Mouse (Mus musculus) liver, embryonic 13.5 days (tissue): ENCODE data around the gene Hoxd9. TPM values are rescaled to one million over a fixed set of nuclear protein-coding genes. Genes with fewer than 3 reads are reported as not detected.
A peak's percentile ranks its signal among the peaks of the same experiment; 100 is the strongest.

Experiments used
- ATAC-seq: fragments of 200-750 bp; cut with Nextera tagmentation; 2 replicates; pipeline ENCODE4 v1.8.0; 2017; ENCODE audit warnings: low read depth, mild to moderate bottlenecking, moderate number of reproducible peaks, moderate library complexity
- DNase-seq: peaks from one replicate; pipeline ENCODE4 v3.0.0; 2022
- H3K27ac ChIP-seq: fragments of 300-500 bp; sonication (generic); 2 replicates; pipeline ENCODE4 v1.5.1; 2015; ENCODE audit warnings: moderate library complexity, mild to moderate bottlenecking, inconsistent platforms
- H3K27me3 ChIP-seq: fragments of 300-500 bp; sonication (generic); 2 replicates; pipeline ENCODE4 v1.6.1; 2015; ENCODE audit warnings: mild to moderate bottlenecking, inconsistent platforms
- H3K36me3 ChIP-seq: fragments of 300-500 bp; sonication (generic); 2 replicates; pipeline ENCODE4 v1.6.1; 2015; ENCODE audit warnings: mild to moderate bottlenecking, inconsistent platforms
- H3K4me1 ChIP-seq: fragments of 300-500 bp; sonication (generic); replicated peaks from 2 replicates; pipeline ENCODE4 v1.6.1; 2015; ENCODE audit warnings: inconsistent platforms
- H3K4me2 ChIP-seq: fragments of 300-500 bp; sonication (generic); 2 replicates; pipeline ENCODE4 v1.6.1; 2015; ENCODE audit warnings: inconsistent platforms, mild to moderate bottlenecking, moderate library complexity
- H3K4me3 ChIP-seq: fragments of 300-500 bp; sonication (generic); replicated peaks from 2 replicates; pipeline ENCODE4 v1.5.1; 2015; ENCODE audit warnings: mild to moderate bottlenecking, inconsistent platforms
- H3K9ac ChIP-seq: fragments of 300-500 bp; sonication (generic); 2 replicates; pipeline ENCODE4 v1.6.1; 2015; ENCODE audit warnings: mild to moderate bottlenecking, inconsistent platforms
- H3K9me3 ChIP-seq: fragments of 300-500 bp; sonication (generic); replicated peaks from 2 replicates; pipeline ENCODE4 v1.6.1; 2016; ENCODE audit warnings: inconsistent platforms
- whole genome bisulfite sequencing: fragments of 180-500 bp; shearing (Covaris S2); methylation state at CpG from one replicate; pipeline ENCODE4 v1.1.7; 2015; ENCODE audit not compliant: insufficient replicate concordance; 5-methylcytosine and 5-hydroxymethylcytosine counted together
- polyA plus RNA-seq: library from polyadenylated mRNA; unstranded; fragments of >200 nt; fragmentation: Nextera tagmentation; extraction: Ambion mirVana; gene quantifications from 2 replicates; pipeline ENCODE4 v1.2.1, GENCODE M21; 2015

Hoxd9 gene
- polyA plus RNA-seq, 1 experiment from 2014 or later = not detected

DNA sequence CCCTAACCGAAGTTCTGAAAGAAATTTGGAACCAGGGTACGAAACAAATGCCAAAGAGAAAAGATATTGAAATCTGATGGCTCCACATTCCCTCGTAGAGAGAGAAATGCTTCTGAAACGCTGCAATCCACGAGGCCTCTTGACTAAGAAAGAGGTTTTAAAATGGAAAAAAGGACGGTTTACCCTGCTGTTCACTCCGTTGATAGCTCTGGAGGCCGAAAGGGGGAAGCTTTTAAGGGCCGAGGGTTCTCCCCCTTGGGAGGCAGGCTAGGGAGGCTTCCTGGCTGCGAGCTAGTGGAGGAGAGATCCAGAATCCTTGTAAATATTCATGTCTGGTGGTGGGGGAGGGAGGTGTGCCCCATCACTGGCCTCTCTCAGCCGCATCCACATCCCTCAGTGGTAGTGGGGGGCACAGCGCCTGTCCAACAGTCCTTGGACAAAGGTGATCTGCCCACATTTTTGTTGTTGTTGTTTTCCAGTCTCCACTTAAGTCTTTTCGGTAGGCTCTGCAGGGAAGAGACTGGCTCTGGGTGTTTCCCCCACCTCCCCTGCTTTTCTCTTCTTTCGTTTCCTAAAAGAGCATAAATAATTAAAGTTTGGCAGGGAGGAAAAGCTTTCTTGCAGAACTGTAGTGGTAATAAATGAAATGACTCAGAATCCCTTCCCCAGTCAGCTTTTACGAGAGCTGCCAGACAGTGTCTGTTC, 18.5 kb upstream of the Hoxd9 start, which contains the start of gene Hoxd11:
Gene Hoxd11, plus strand, starts transcription at position 667 of the 705 bp plus-strand sequence.
- H3K4me2 ChIP-seq = no peak within 1 kb of the TSS
- H3K27ac ChIP-seq = no peak within 1 kb of the TSS
- DNase-seq (no peak), ATAC-seq (no peak)
- H3K4me3 ChIP-seq = no peak within 1 kb of the TSS
- H3K27me3 ChIP-seq = peaks cover 100% of the 10 kb centered on the region
- no peaks in the 10 kb centered on the region for H3K36me3 ChIP-seq
- 0 out of 2 replicates have a peak, but pooled peaks cover 7% of the 10 kb centered on the region for H3K4me1 ChIP-seq
- 3% methylated on average over 15 of the region's 15 CpGs for WGBS
- no peaks in the 10 kb centered on the region for H3K9me3 ChIP-seq
- H3K9ac ChIP-seq = no peak within 1 kb of the TSS

DNA sequence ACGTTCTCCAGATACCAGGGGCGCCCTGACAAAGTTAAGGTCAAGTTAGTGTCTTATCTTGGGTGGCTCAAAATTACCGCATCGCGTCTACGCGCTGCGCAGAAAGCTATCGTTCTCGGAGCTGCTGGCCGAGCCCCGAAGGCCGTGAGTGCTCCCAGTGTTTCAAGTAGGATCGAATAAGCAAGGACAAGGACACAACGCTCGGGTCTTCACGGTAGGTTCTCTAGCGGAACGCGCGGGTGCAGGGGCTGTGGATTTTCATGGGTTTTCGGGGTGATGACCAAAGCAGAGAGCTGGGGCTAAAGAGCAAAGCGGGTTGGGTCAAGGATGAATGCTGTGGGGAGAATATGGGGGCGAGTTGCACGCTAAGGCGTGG, 17.9 kb upstream of the Hoxd9 start:
- no peak overlapping the region for H3K4me2 ChIP-seq
- WGBS = 2% methylated on average over 26 of the region's 26 CpGs
- ATAC-seq (no peak), DNase-seq (no peak)
- 0 out of 2 replicates have a peak, but pooled peaks cover 7% of the 10 kb centered on the region for H3K4me1 ChIP-seq
- H3K9ac ChIP-seq = no peak overlapping the region
- no peak overlapping the region for H3K4me3 ChIP-seq
- no peaks in the 10 kb centered on the region for H3K9me3 ChIP-seq
- H3K36me3 ChIP-seq = no peaks in the 10 kb centered on the region
- peaks cover 100% of the 10 kb centered on the region for H3K27me3 ChIP-seq
- H3K27ac ChIP-seq = no peak overlapping the region

DNA sequence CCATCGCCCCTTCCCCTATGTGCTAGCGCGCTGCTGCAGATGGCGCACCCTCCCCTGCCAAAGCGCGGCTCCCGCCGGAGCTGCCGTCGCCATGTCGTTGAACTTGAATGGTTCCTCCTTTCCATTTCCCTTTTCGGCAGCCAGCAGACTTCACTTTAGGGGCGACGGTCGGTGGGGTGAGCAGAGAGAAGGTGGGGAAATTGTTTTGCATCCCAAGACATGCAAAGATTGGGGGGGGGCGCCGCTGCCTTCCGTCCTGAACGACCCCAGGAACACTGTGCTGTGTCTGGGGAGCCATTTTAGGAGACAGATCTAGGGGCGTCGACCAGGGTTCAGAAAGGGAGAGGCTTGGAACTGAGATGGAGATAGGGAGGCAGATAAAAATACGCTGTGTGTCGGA, 17.5 kb upstream of the Hoxd9 start:
- no peak overlapping the region for H3K4me2 ChIP-seq
- peaks cover 100% of the 10 kb centered on the region for H3K27me3 ChIP-seq
- no peaks in the 10 kb centered on the region for H3K9me3 ChIP-seq
- H3K4me3 ChIP-seq = no peak overlapping the region
- ATAC-seq (no peak), DNase-seq (no peak)
- WGBS = 3% methylated on average over 23 of the region's 23 CpGs
- H3K4me1 ChIP-seq = 0 out of 2 replicates have a peak, but pooled peaks cover 7% of the 10 kb centered on the region
- H3K36me3 ChIP-seq = no peaks in the 10 kb centered on the region
- H3K9ac ChIP-seq = no peak overlapping the region
- H3K27ac ChIP-seq = no peak overlapping the region

DNA sequence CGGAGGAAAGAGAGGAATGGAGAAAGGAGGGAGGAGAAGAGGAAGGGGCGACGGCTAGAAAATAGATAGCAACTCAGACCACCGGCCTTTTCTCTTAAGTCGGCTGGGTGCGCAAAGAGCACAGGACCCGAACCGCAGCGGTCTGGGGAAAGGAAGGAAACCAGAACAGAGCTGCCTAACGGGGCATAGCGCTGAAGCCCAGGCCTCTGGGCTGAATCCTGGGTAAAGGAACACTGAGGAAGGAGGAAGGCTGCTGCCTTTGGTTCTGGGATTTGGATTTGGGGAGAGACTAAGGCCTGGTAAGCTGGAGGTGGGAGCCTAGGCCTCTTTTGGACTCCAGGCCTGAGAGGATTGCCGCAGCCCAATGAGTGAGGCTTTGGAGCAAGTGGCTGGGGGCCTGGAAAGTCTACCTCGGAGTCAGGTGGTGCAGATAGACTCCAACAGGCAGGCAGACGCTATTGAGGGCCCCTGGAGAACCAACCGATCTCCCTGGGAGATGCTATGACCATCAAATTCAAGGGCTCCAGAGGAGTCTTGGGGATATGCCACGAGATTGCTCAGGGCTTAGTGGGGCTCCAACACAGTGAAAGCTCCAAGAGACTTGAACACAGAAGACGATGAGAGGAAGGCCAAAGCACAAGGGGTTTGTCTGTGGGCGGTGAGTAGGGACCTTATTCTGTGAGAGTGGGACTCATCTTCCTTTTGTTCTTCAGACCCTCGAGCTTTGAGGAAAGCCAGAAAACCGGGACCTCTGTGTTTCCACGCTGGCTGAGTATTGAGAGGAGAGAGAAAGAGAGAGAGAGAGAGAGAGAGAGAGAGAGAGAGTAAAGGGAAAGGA, 16.7 kb upstream of the Hoxd9 start:
- H3K4me1 ChIP-seq = 0 out of 2 replicates have a peak, but pooled peaks cover 7% of the 10 kb centered on the region
- H3K4me3 ChIP-seq = no peak overlapping the region
- no peak for ATAC-seq
- H3K9me3 ChIP-seq = no peaks in the 10 kb centered on the region
- no peak for DNase-seq
- no peaks in the 10 kb centered on the region for H3K36me3 ChIP-seq
- no peak overlapping the region for H3K9ac ChIP-seq
- no peak overlapping the region for H3K27ac ChIP-seq
- no peak overlapping the region for H3K4me2 ChIP-seq
- 2% methylated on average over 21 of the region's 21 CpGs for WGBS
- peaks cover 100% of the 10 kb centered on the region for H3K27me3 ChIP-seq

DNA sequence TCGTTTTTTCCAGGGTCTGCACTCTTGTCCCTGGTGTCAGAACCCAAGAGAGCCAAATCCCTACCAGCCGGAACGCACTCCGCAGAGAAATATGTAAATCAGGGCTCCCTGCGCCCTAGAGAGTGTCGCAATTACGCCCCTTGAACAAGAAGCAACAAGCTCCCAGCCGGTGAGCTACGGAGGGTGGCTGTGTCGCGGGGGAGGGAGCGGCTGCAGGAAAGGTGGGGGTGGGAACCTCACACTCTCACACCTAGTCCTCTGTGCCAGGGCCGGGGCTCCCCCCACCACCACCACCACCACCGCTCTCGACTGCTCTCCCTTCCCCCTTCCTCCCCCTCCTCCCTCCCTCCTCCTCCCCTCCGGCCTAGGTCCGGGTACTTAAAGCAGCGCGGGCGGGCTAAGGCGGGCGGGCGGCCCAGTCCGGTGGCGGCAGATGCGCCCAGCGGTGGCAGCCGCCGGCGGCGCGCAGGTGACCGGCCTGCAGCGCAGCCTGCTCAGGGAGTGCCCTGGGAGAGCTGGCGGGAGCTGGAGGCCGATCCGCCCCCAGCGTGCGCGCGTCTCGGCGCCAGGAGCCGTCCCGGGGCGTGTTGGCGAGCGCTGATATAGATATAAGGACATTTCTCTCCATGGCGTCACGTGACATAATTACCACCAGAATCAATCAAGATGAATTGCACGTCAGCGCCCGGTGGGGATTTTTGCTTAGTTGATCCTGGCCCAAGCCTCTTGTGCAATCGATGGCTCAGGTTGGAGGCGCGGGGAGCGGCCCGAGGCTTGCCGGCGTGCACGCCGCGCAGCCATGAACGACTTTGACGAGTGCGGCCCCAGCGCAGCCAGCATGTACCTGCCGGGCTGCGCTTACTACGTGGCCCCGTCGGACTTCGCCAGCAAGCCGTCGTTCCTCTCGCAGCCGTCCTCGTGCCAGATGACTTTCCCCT, 15.7 kb upstream of the Hoxd9 start:
- H3K27me3 ChIP-seq = peaks cover 98% of the 10 kb centered on the region
- H3K4me3 ChIP-seq = peak overlapping the region; percentile 12; the same call in 1 of the 2 replicates
- no peaks in the 10 kb centered on the region for H3K9me3 ChIP-seq
- no peak overlapping the region for H3K9ac ChIP-seq
- DNase-seq = no peak
- 2% methylated on average over 73 of the region's 78 CpGs for WGBS
- no peak for ATAC-seq
- no peak overlapping the region for H3K27ac ChIP-seq
- H3K4me1 ChIP-seq = 0 out of 2 replicates have a peak, but pooled peaks cover 7% of the 10 kb centered on the region
- H3K36me3 ChIP-seq = no peaks in the 10 kb centered on the region
- peak overlapping the region; percentile 24; the same call in 1 of the 2 replicates for H3K4me2 ChIP-seq

DNA sequence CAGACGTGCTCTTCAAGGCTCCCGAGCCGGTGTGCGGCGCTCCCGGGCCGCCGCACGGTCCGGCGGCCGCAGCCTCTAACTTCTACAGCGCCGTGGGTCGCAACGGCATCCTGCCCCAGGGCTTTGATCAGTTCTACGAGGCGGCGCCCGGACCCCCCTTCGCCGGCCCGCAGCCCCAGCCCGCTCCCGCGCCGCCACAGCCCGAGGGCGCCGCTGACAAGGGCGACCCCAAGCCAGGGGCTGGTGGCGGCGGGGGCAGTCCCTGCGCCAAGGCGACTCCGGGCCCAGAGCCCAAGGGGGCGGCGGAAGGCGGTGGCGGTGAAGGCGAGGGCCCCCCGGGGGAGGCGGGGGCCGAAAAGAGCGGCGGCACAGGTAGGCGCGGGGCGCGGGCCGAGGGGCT, 14.7 kb upstream of the Hoxd9 start:
- Histone ChIP-seq H3K27ac (no peak overlapping the region), H3K4me2 (0 out of 2 replicates have a peak overlapping the region, but pooled peaks have one; percentile 24), H3K9me3 (no peaks in the 10 kb centered on the region), H3K9ac (no peak overlapping the region), H3K36me3 (no peaks in the 10 kb centered on the region), H3K4me3 (peak overlapping the region; percentile 12; the same call in 1 of the 2 replicates), H3K4me1 (0 out of 2 replicates have a peak, but pooled peaks cover 7% of the 10 kb centered on the region), H3K27me3 (peaks cover 98% of the 10 kb centered on the region)
- no peak for DNase-seq
- WGBS = 2% methylated on average over 45 of the region's 51 CpGs
- no peak for ATAC-seq

DNA sequence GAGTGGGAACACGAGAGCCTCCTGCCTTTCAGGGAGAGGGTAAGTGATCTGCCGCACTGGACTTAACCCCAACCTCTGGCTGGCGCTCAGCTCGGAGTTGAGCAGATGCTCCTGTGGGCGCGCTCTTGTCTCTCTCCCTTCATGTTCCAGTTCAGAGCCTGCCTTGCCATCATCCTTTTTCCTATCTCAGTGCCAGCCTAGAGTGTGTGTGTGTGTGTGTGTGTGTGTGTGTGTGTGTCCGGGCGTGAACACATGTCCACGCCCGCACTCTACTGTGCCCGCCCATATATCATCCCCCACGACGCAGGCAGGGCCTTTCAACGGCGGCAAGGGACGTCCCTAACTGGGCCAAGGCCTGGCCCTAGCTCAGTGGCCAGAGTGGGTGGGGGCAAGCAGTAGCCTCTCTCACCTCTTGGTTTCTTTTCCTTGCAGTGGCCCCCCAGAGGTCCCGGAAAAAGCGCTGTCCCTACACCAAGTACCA, 14.0 kb upstream of the Hoxd9 start:
- H3K4me2 ChIP-seq = no peak overlapping the region
- H3K27me3 ChIP-seq = peaks cover 98% of the 10 kb centered on the region
- WGBS = 2% methylated on average over 18 of the region's 18 CpGs
- no peak overlapping the region for H3K9ac ChIP-seq
- ATAC-seq = no peak
- H3K9me3 ChIP-seq = no peaks in the 10 kb centered on the region
- H3K4me1 ChIP-seq = 0 out of 2 replicates have a peak, but pooled peaks cover 7% of the 10 kb centered on the region
- no peak for DNase-seq
- no peak overlapping the region for H3K4me3 ChIP-seq
- no peak overlapping the region for H3K27ac ChIP-seq
- H3K36me3 ChIP-seq = no peaks in the 10 kb centered on the region

DNA sequence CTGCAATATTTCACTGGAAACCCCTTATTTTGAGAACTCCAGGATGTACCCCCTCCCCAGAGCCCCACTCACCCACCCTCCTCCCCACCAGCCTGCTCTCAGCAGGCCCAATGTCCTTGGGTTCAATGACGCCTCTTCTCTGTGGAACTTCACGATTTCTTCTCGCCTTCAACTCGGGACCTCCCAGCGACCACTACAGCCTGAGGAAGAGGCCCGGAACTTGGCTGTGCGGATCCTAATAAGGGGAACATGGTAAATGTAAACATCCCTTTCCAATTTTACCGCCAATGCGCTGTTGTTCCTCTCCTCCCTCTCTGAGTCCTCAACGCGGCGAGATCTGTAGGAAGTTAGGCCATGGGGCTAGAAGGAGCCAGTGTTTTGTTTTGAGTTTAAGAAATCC, 13.4 kb upstream of the Hoxd9 start:
- Histone ChIP-seq H3K36me3 (no peaks in the 10 kb centered on the region), H3K9me3 (no peaks in the 10 kb centered on the region), H3K27me3 (peaks cover 98% of the 10 kb centered on the region), H3K4me2 (no peak overlapping the region), H3K27ac (no peak overlapping the region), H3K4me1 (0 out of 2 replicates have a peak, but pooled peaks cover 7% of the 10 kb centered on the region), H3K9ac (no peak overlapping the region), H3K4me3 (no peak overlapping the region)
- WGBS = 2% methylated on average over 12 of the region's 12 CpGs
- DNase-seq (no peak), ATAC-seq (no peak)

DNA sequence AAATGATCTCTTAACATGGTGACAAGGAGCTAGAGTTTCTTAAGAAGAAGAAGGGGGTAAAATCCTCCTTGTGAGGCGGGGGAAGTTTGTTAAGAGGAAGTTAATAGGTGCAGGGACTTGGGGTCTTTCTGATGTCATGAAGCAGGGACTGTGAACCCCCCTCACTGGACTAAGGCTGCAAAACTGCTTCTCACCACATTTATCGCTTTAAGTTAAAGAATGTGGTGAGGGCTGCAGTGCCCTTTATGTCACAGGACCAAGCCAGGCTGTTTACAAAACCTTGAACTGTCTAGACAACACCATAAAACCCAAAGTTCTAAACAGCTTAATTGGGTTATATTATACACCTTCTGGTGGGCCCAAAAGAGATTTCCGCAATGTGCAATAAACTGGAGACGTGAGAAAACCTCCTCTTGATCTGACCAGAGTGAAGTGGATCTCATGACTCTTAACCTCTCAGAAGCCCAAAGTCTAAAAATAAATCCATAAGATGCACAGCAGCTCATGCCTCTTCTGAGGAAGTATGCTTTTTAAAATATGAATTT, 12.4 kb upstream of the Hoxd9 start:
- Histone ChIP-seq H3K27ac (no peak overlapping the region), H3K9ac (no peak overlapping the region), H3K36me3 (no peaks in the 10 kb centered on the region), H3K27me3 (peaks cover 98% of the 10 kb centered on the region), H3K9me3 (no peaks in the 10 kb centered on the region), H3K4me1 (0 out of 2 replicates have a peak, but pooled peaks cover 4% of the 10 kb centered on the region), H3K4me2 (no peak overlapping the region), H3K4me3 (no peak overlapping the region)
- 15% methylated on average over 4 of the region's 4 CpGs for WGBS
- no peak for ATAC-seq
- no peak for DNase-seq

DNA sequence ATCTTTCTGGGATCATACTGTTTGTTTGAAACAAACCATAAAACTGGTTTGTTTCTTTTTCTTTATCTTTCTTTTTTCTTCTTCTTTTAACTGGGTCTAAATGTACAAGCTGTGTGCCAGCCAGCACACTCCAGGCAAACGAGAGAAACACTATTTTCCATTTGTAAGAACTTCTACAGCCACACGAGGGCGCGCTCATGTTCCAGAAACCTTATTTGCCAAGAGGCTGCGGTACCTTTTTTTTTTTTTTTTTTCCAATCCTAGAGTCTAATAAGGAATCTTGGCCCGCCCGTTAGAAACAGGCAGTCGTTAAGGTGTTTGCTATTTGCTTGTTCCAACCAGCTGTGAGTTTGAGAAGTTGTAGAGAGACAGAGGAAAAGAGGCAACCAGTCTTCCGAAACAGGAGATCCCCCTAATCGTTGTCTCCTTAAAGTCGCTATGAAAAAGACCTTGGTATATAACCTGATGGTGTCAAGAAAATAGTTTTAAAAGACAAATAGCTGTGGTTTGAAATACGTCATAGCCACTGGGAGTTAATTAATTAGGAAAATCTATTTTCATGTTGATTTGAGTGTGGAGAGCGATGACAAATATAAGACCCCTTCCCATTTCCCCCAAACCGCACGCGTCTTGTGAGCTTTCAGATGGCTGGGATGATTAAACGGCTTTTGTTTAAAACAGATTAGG, 11.1 kb upstream of the Hoxd9 start:
- ATAC-seq (no peak), DNase-seq (no peak)
- Histone ChIP-seq H3K27me3 (peaks cover 97% of the 10 kb centered on the region), H3K4me1 (0 out of 2 replicates have a peak, but pooled peaks cover 4% of the 10 kb centered on the region), H3K4me3 (no peak overlapping the region), H3K9me3 (no peaks in the 10 kb centered on the region), H3K36me3 (no peaks in the 10 kb centered on the region), H3K9ac (no peak overlapping the region), H3K27ac (no peak overlapping the region), H3K4me2 (no peak overlapping the region)
- WGBS = 6% methylated on average over 17 of the region's 17 CpGs
